Mouse (Mus musculus): ENCODE measurements at regions not wholly inside any gene's neighbourhood (a gene's known extent, or its start where the extent isn't known, plus 50 kb on each side); places are given as distances from the start of the nearest gene placed in this dataset.

GRCm38 (mm10) chr14:86251617-86252016, 889.4 kb downstream of the Diaph3 start:
- no peak for TF ChIP-seq CTCF (IDR thresholded peaks at IDR 0.05; ENCODE audit: low read depth)
- TF ChIP-seq EP300 (IDR thresholded peaks at IDR 0.05; ENCODE audit: low read depth), result no peak
